Mouse (Mus musculus) urinary bladder, postnatal 36 days (tissue): ENCODE measurements at regions not wholly inside any gene's neighbourhood (a gene's known extent, or its start where the extent isn't known, plus 50 kb on each side); places are given as distances from the start of the nearest gene placed in this dataset.
A peak's percentile ranks its signal among the peaks of the same experiment; 100 is the strongest.

ENCODE experiments used
- DNase-seq, 2 experiments: peaks; one replicate each; pipeline ENCODE4 v3.0.0; 2022; ENCODE audit warnings: low spot score in 2 of 2, mixed read lengths in 1 of 2

DNA sequence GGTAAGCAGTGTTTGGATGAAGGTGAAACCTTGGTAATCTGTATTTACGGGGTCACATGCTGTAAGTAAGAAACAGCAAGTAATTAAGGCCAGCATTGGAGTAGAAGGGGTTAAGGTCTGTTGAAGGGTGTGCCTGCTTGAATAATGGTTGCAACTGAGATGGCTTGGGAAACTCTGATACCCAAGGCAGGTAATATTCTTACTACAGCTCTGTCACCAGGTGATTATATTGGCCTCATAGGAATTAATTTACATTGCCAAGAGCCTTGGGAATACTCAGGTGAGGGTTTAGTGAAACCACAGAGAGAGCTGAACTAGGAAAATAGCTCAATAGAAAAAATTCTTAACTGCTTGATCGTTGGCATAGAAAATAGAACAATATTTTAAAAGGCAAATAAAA, 73.8 kb upstream of the Lcorl start:
- DNase-seq = no peak

DNA sequence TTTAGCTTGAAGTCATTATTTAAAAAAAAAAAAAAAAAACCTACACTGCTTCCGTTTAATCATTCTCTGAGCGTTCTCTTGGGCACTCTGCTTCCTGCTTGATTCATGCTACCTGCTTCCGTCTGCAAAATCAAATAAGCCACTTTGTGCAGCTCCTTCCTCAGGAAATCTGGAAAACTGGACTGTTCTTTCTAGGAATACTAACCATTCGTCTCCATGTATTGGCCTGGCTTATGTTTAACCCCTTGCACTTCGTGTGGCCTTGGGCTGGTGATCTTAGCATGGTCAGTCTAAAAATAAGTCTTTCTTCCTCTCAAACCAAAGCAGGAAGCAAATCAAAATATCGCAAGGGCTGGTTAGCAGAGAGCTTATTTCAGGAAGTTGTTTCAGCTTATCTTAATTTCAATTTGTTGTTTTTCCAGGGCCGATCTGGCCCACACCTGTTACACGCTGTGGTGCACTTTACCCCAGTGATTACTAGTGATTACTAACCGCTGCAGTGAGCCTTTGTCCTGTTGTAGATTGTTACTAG, 68.5 kb upstream of the Lcorl start:
- DNase-seq = peak; percentile 16 to 26

GRCm38 (mm10) chr5:45923907-45924594, 66.6 kb upstream of the Lcorl start:
- DNase-seq = no peak
